Mouse (Mus musculus) embryonic facial prominence, embryonic 14.5 days (tissue): ENCODE measurements at regions not wholly inside any gene's neighbourhood (a gene's known extent, or its start where the extent isn't known, plus 50 kb on each side); places are given as distances from the start of the nearest gene placed in this dataset.

Experiments
- ATAC-seq: fragments of 200-750 bp; cut with Nextera tagmentation; 2 replicates; pipeline ENCODE4 v1.8.0; 2017; ENCODE audit warnings: low read depth, moderate number of reproducible peaks, moderate TSS enrichment
- DNase-seq: peaks from one replicate; pipeline ENCODE4 v3.0.0-alpha.2; 2015; ENCODE audit warnings: low spot score
- H3K27ac ChIP-seq: fragments of 300-500 bp; sonication (generic); replicated peaks from 2 replicates; pipeline ENCODE4 v1.5.1; 2014; ENCODE audit warnings: low read depth, mild to moderate bottlenecking, low read length, moderate library complexity
- H3K27me3 ChIP-seq: fragments of 300-500 bp; sonication (generic); replicated peaks from 2 replicates; pipeline ENCODE4 v1.6.1; 2014; ENCODE audit warnings: low read length; ENCODE audit not compliant: control insufficient read depth, insufficient read depth
- H3K36me3 ChIP-seq: fragments of 300-500 bp; sonication (generic); 2 replicates; pipeline ENCODE4 v1.6.1; 2014; ENCODE audit warnings: low read length, mixed read lengths; ENCODE audit not compliant: control insufficient read depth, insufficient read depth
- H3K4me1 ChIP-seq: fragments of 300-500 bp; sonication (generic); 2 replicates; pipeline ENCODE4 v1.6.1; 2014; ENCODE audit warnings: antibody characterized with exemption, low read length; ENCODE audit not compliant: control insufficient read depth, insufficient read depth
- H3K4me2 ChIP-seq: fragments of 300-500 bp; sonication (generic); 2 replicates; pipeline ENCODE4 v1.6.1; 2014; ENCODE audit warnings: low read depth, mild to moderate bottlenecking, low read length, moderate library complexity, mixed read lengths
- H3K4me3 ChIP-seq: fragments of 300-500 bp; sonication (generic); 2 replicates; pipeline ENCODE4 v1.5.1; 2014; ENCODE audit warnings: low read depth, mild to moderate bottlenecking, low read length
- H3K9ac ChIP-seq: fragments of 300-500 bp; sonication (generic); 2 replicates; pipeline ENCODE4 v1.6.1; 2014; ENCODE audit warnings: low read depth, mild to moderate bottlenecking, low read length, moderate library complexity, mixed read lengths
- H3K9me3 ChIP-seq: fragments of 300-500 bp; sonication (generic); 2 replicates; pipeline ENCODE4 v1.6.1; 2016; ENCODE audit warnings: low read length; ENCODE audit not compliant: control insufficient read depth
- WGBS: fragments of 180-500 bp; shearing (Covaris S2); extraction: QIAGEN DNeasy Blood & Tissue Kit; methylation state at CpG from one replicate; pipeline ENCODE4 v1.1.7; 2014; 5-methylcytosine and 5-hydroxymethylcytosine counted together

DNA sequence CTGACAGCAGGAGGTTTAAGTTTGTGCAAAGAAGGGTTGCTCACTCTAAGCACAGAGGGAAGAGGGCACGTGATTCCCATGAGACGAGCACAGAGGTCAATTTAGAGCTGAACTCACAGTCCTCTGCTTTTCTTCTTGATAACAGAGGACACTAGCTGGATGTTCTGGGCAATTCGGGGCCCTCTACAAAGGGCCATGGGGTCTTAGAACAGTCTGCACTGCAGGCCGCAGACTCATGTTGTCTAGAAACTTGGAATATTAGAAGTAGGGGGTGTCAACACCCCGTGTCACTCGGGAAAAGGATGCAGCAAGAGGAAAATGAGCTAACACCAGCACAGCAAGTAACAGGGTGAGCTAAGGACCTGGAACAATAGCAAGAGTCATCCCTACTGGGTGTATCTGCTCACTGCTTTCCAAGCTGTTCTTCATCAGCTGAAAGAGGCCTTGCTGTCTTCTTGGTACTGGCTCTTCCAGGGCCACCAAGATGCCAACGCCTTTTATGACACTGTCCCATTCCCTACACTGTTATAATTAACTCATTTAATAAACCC lies 58.5 kb upstream of the Gm45716 start:
- Histone ChIP-seq H3K9me3 (no peaks in the 10 kb centered on the region), H3K4me2 (no peak overlapping the region), H3K9ac (no peak overlapping the region), H3K36me3 (no peaks in the 10 kb centered on the region), H3K4me1 (peaks cover 10% of the 10 kb centered on the region; the same call in 1 of the 2 replicates), H3K27ac (no peak overlapping the region), H3K27me3 (no peaks in the 10 kb centered on the region), H3K4me3 (no peak overlapping the region)
- ATAC-seq, result no peak
- no peak for DNase-seq
- 78% methylated on average over 7 of the region's 7 CpGs for WGBS

DNA sequence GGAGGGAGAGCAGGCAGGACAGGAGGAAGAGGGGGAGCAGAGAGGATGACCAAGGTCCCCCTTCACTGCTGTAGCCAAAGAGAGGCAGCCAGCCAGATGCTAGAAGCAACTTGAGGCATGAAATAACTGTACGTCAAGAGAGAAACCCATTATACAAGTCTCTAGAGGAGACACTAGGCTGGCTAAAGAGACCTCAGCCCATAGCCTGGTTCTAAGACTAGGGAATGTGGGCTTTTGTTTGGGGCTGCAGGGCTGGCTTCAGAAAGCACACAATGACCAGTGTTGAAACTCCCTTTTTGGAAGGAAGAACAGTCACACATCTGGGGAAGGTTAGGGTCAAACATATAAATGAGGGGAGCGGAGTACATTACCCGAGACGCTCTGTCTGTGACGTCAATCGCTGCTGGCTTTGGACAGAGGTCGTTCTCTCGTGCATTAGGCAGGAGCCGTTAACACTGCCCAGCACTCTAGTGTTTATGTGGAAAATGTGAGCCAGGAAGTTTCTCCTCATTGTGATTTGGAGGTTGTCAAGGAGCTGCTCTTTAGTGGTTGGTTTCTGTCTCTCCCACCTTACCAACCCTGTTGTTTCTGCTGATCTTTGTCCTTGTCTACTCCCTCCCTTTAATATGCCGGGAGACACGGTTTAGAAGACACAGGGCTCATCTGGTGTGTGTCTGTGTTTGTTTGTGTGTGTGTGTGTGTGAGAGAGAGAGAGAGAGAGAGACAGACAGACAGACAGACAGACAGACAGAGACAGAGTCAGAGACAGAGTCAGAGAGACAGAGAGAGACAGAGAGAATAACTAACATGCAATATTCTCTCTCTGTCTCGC lies 57.5 kb upstream of the Gm45716 start:
- H3K27me3 ChIP-seq, result no peaks in the 10 kb centered on the region
- ATAC-seq (peak; percentile 76; the same call in 1 of the 2 replicates), DNase-seq (peak; percentile 75)

DNA sequence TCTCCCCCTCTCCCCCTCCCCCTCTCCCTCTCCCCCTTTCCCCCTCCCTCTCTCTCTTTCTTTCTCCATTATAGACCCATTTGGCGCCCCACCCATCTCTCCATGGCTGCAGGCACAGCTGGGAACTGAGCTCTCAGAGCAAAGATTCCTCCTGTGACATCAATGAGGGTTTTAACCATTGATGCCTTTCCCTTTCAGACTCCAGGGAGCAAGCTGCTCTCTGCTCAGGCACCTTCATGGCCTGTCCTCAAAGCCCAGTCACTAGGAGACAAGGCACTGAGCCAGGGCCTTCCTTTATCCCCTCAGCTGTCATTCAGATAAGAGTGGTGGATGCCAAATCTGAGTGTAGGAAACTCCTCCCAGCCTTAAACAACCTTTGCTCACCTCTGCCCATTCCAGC lies 56.8 kb upstream of the Gm45716 start:
- no peak overlapping the region for H3K9ac ChIP-seq
- H3K4me3 ChIP-seq, result no peak overlapping the region
- no peaks in the 10 kb centered on the region for H3K27me3 ChIP-seq
- H3K4me1 ChIP-seq, result peaks cover 10% of the 10 kb centered on the region; the same call in 1 of the 2 replicates
- no peaks in the 10 kb centered on the region for H3K36me3 ChIP-seq
- DNase-seq, result peak; percentile 33
- no peak overlapping the region for H3K27ac ChIP-seq
- no peak overlapping the region for H3K4me2 ChIP-seq
- ATAC-seq, result no peak
- WGBS, result 50% methylated on average over 1 of the region's 1 CpGs
- no peaks in the 10 kb centered on the region for H3K9me3 ChIP-seq

More for the DNA sequence above, 57.5 kb upstream of the Gm45716 start:
- 25% methylated on average over 12 of the region's 12 CpGs for WGBS
- no peak overlapping the region for H3K4me3 ChIP-seq
- no peaks in the 10 kb centered on the region for H3K9me3 ChIP-seq
- H3K4me2 ChIP-seq, result peak overlapping the region; percentile 10
- H3K4me1 ChIP-seq, result peaks cover 10% of the 10 kb centered on the region; the same call in 1 of the 2 replicates
- peak overlapping the region; percentile 0; the same call in 1 of the 2 replicates for H3K27ac ChIP-seq
- no peak overlapping the region for H3K9ac ChIP-seq
- no peaks in the 10 kb centered on the region for H3K36me3 ChIP-seq

DNA sequence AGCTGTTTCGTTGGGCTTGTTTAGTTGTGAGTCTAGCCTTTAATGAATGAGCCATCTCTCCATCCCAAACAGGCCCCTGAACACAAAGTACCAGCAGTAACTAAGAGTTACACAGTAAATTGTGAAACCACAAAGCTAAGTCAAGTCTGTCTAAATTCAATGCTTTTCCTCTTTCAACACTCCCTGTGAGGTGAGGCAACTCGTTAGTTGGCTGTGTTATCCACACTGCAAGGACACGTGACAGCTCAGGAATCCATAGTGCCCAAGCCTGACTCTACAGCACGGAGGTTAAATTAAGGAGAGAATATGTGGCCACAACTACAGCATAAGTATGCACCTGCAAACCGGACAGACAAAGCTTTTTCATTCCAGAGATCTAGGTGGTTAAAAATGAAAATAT lies 54.9 kb upstream of the Gm45716 start:
- H3K9ac ChIP-seq, result no peak overlapping the region
- no peak overlapping the region for H3K4me2 ChIP-seq
- H3K9me3 ChIP-seq, result no peaks in the 10 kb centered on the region
- DNase-seq (no peak), ATAC-seq (no peak)
- H3K27me3 ChIP-seq, result no peaks in the 10 kb centered on the region
- no peak overlapping the region for H3K27ac ChIP-seq
- peaks cover 10% of the 10 kb centered on the region; the same call in 1 of the 2 replicates for H3K4me1 ChIP-seq
- H3K36me3 ChIP-seq, result no peaks in the 10 kb centered on the region
- H3K4me3 ChIP-seq, result no peak overlapping the region
- WGBS, result 72% methylated on average over 5 of the region's 5 CpGs

DNA sequence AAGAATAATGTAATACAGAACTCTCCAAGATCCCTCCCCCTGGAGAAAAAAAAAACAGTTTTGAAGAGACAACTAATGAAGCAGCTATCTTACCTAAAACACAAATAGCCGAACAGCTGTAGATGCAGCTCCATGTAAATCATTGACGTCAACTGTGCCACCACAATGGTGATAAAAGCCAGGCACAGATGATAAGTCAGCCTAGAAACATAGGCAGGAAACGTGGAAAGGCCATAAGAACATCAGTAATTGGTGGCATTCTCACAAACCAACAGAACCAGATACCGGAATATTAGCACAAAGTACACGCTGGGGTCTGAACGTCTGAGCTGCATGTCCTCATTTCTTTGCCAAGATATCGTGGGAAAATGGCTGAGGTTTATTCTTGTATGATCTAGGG lies 51.2 kb upstream of the Gm45716 start:
- no peaks in the 10 kb centered on the region for H3K36me3 ChIP-seq
- DNase-seq (no peak), ATAC-seq (no peak)
- WGBS, result 81% methylated on average over 7 of the region's 7 CpGs
- no peak overlapping the region for H3K9ac ChIP-seq
- H3K27me3 ChIP-seq, result no peaks in the 10 kb centered on the region
- no peak overlapping the region for H3K4me3 ChIP-seq
- no peaks in the 10 kb centered on the region for H3K9me3 ChIP-seq
- H3K27ac ChIP-seq, result no peak overlapping the region
- H3K4me2 ChIP-seq, result no peak overlapping the region
- H3K4me1 ChIP-seq, result no peaks in the 10 kb centered on the region
